Mouse (Mus musculus) forebrain, postnatal 0 days (tissue): ENCODE measurements around the gene Anpep. TPM values are rescaled to one million over a fixed set of nuclear protein-coding genes. Genes with fewer than 3 reads are reported as not detected.

Experiments
- ATAC-seq: fragments of 200-750 bp; cut with Nextera tagmentation; 2 replicates; pipeline ENCODE4 v1.8.0; 2017; ENCODE audit warnings: mild to moderate bottlenecking, moderate library complexity
- DNase-seq: peaks from one replicate; pipeline ENCODE4 v3.0.0-alpha.2; 2015
- H3K27ac ChIP-seq: fragments of 300-500 bp; sonication (generic); 2 replicates; pipeline ENCODE4 v1.5.1; 2014; ENCODE audit warnings: low read depth, mild to moderate bottlenecking, antibody characterized with exemption, low read length, moderate library complexity, mixed read lengths
- H3K27me3 ChIP-seq: fragments of 300-500 bp; sonication (generic); 2 replicates; pipeline ENCODE4 v1.6.1; 2014; ENCODE audit warnings: mild to moderate bottlenecking, low read length, mixed read lengths; ENCODE audit not compliant: insufficient read depth
- H3K36me3 ChIP-seq: fragments of 300-500 bp; sonication (generic); 2 replicates; pipeline ENCODE4 v1.6.1; 2014; ENCODE audit warnings: mild to moderate bottlenecking, moderate library complexity; ENCODE audit not compliant: insufficient read depth
- H3K4me1 ChIP-seq: fragments of 300-500 bp; sonication (generic); 2 replicates; pipeline ENCODE4 v1.6.1; 2014; ENCODE audit warnings: antibody characterized with exemption; ENCODE audit not compliant: insufficient read depth
- H3K4me2 ChIP-seq: fragments of 300-500 bp; sonication (generic); 2 replicates; pipeline ENCODE4 v1.6.1; 2014; ENCODE audit warnings: low read depth, mild to moderate bottlenecking, moderate library complexity
- H3K4me3 ChIP-seq: fragments of 300-500 bp; sonication (generic); 2 replicates; pipeline ENCODE4 v1.5.1; 2014; ENCODE audit warnings: low read depth, low read length, mixed read lengths
- H3K9ac ChIP-seq: fragments of 300-500 bp; sonication (generic); 2 replicates; pipeline ENCODE4 v1.6.1; 2014; ENCODE audit warnings: mild to moderate bottlenecking
- H3K9me3 ChIP-seq: fragments of 300-500 bp; sonication (generic); 2 replicates; pipeline ENCODE4 v1.6.1; 2016; ENCODE audit warnings: low read length
- CTCF ChIP-seq: sonication (generic); IDR thresholded peaks from 2 replicates; pipeline ENCODE4 v1.5.1; 2016; ENCODE audit warnings: antibody characterized with exemption, control low read depth, low read depth
- WGBS: fragments of 180-500 bp; shearing (Covaris S2); extraction: QIAGEN DNeasy Blood & Tissue Kit; methylation state at CpG from one replicate; pipeline ENCODE4 v1.1.7; 2014; 5-methylcytosine and 5-hydroxymethylcytosine counted together
- polyA plus RNA-seq: library from polyadenylated mRNA; unstranded; fragments of >200 nt; fragmentation: Nextera tagmentation; extraction: Ambion mirVana; gene quantifications from 2 replicates; pipeline ENCODE4 v1.2.1, GENCODE M21; 2015
- total RNA-seq: library from RNA; depleted of rRNA; stranded (reverse); fragments of >200 nt; gene quantifications from 2 replicates; pipeline ENCODE4 v1.2.3, GENCODE M21; 2014; rRNA removed

Anpep gene
- total and polyA plus RNA-seq, 2 experiments from 2014 or later, result 3.7 to 5.8 TPM

DNA sequence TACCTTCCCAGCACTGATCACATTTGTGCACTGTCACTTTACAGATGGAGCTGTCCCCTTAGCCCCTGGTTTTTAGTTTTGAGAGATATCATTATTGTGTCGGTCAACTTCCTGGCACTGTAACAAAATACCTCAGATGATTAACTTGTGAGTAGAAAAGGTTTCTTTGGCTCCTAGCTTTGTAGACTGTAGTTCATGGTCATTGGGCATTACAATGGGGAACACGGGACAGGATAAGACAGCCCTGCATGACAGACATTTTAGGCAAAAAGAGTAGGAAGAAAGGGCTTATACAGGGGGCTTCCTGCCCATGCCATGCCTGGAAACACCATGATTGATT is 78.4 kb downstream of the Anpep start:
- Histone ChIP-seq H3K27me3 (no peaks in the 10 kb centered on the region; the same call in 1 of the 2 replicates), H3K4me2 (no peak overlapping the region), H3K27ac (no peak overlapping the region), H3K4me1 (no peaks in the 10 kb centered on the region), H3K36me3 (no peaks in the 10 kb centered on the region), H3K9me3 (no peaks in the 10 kb centered on the region), H3K9ac (no peak overlapping the region), H3K4me3 (no peak overlapping the region)
- no peak for ATAC-seq
- no peak for TF ChIP-seq CTCF
- DNase-seq, result no peak
- 84% methylated on average over 2 of the region's 2 CpGs for WGBS

DNA sequence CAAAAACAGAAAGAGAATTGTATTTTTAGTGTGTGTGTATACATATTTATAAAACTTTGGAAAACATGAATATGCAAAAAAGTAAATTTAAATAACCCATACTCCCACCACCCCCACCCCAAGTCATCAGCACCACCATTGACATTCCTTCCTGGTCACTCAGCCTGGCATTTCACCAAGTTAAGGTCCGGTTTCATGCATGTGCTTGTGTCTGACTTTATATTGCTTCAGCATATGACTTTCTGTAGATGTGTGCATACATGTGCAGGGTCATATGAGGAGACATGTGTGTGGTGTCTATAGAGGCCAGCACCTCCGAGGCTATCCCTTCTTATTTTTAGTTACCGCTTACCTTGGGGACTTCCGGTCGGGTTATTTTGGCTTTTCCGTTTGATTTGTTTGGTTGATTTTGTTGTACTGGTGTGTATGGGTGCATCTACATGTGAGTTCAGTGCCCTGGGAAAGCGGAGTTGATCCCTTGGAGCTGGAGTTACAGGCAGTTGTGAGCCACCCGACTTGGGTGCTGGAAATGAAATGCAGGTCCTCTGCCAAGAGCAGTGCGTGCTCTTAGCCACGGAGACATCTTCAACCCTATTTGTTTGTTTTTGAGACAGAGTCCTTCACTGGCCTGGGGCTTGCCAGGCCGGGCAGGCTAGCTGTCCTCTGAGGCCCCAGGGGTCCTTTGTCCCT is 78.9 kb downstream of the Anpep start:
- Histone ChIP-seq H3K4me3 (no peak overlapping the region), H3K27me3 (no peaks in the 10 kb centered on the region), H3K36me3 (no peaks in the 10 kb centered on the region), H3K9me3 (no peaks in the 10 kb centered on the region), H3K9ac (no peak overlapping the region), H3K4me2 (no peak overlapping the region), H3K4me1 (no peaks in the 10 kb centered on the region), H3K27ac (no peak overlapping the region)
- TF ChIP-seq CTCF, result no peak
- ATAC-seq (no peak), DNase-seq (no peak)
- 78% methylated on average over 11 of the region's 11 CpGs for WGBS

DNA sequence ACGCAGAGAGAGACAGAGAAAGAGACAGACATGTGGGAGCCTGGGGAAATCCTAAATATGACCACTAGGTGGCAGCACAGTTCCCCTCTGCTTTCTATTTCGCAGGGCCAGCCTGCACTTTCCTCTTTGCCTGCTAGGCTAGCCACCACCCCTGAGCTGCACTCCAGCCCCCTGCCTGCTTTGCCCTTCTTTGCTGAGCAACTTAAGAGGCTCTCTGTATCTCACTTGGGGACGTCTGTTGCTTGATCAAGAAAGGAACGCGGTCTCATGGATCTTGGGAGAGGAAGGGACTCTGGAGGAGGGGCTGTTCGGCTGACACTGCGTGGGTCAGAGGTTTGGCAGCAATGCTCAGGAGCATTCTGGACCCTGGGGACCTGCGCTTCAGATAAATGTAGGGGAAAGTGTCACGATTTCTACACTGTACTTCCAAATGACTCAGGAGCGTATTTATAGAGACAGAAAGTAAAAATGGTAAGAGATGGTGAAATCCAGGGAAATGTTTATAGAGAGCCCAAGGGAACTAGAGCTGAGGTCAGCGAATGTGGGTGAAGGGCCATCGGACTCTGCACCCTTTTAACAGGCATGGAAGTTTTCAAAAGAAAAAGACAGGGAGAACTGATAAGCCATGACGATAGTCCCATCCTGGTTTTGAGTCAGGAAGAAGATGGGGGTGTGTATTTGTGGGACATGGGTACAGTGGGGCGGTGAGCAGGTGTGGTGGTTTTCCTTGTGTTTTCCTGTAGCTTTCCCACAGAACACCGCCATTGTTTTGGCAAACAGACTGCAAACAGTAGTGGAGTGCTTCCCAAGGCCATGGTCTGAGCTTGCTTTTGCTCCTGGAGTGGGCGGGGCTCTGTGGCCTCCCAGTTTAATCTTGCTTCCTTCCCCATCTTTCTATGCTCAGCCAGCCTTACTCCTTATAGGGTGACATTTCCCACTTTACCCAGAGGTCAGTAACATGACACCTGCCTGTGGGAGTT is 79.9 kb downstream of the Anpep start:
- no peaks in the 10 kb centered on the region for H3K27me3 ChIP-seq
- no peak overlapping the region for H3K27ac ChIP-seq
- no peaks in the 10 kb centered on the region for H3K9me3 ChIP-seq
- no peaks in the 10 kb centered on the region for H3K4me1 ChIP-seq
- DNase-seq (peak; percentile 84), ATAC-seq (peak; percentile 83)
- H3K4me2 ChIP-seq, result peak overlapping the region; percentile 38
- TF ChIP-seq CTCF, result peak; percentile 91
- H3K9ac ChIP-seq, result 0 out of 2 replicates have a peak overlapping the region, but pooled peaks have one; percentile 31
- H3K36me3 ChIP-seq, result no peaks in the 10 kb centered on the region
- H3K4me3 ChIP-seq, result no peak overlapping the region
- WGBS, result 36% methylated on average over 16 of the region's 16 CpGs

Other genes with a start within 250 kb of the Anpep start
- gene Rhcg, start 243.4 kb downstream of the Anpep start, total RNA-seq, result 2.0 TPM in 2 replicates
- gene Rhcg, start 243.4 kb downstream of the Anpep start, polyA plus RNA-seq, result 2.9 and 4.3 TPM in 2 replicates
- 1.1 and 1.8 TPM in 2 replicates for gene Ticrr, start 200.9 kb downstream of the Anpep start, total RNA-seq
- 0.50 and 1.2 TPM in 2 replicates for gene Ticrr, start 200.9 kb downstream of the Anpep start, polyA plus RNA-seq
- 5.7 and 6.4 TPM in 2 replicates for gene Kif7, start 145.3 kb downstream of the Anpep start, total RNA-seq
- gene Kif7, start 145.3 kb downstream of the Anpep start, polyA plus RNA-seq, result 1.4 and 2.0 TPM in 2 replicates
- 0.31 TPM in 1 of 2 replicates, not detected in the other for gene Plin1, start 128.2 kb downstream of the Anpep start, total RNA-seq
- 0.21 TPM in 1 of 2 replicates, not detected in the other for gene Plin1, start 128.2 kb downstream of the Anpep start, polyA plus RNA-seq
- gene Pex11a, start 117.9 kb downstream of the Anpep start, total RNA-seq, result 1.3 and 2.1 TPM in 2 replicates
- gene Pex11a, start 117.9 kb downstream of the Anpep start, polyA plus RNA-seq, result 16.9 and 17.3 TPM in 2 replicates
- 0.46 and 0.86 TPM in 2 replicates for gene Wdr93, start 117.9 kb downstream of the Anpep start, total RNA-seq
- 0.29 and 0.81 TPM in 2 replicates for gene Wdr93, start 117.9 kb downstream of the Anpep start, polyA plus RNA-seq
- 0.23 and 1.6 TPM in 2 replicates for gene Mesp1, start 67.3 kb downstream of the Anpep start, total RNA-seq
- gene Mesp1, start 67.3 kb downstream of the Anpep start, polyA plus RNA-seq, result 0.77 and 1.1 TPM in 2 replicates
- gene Mesp2, start 50.3 kb downstream of the Anpep start, total RNA-seq, result 0.77 and 1.00 TPM in 2 replicates
- 2.1 TPM in 2 replicates for gene Mesp2, start 50.3 kb downstream of the Anpep start, polyA plus RNA-seq
- 32.1 and 38.0 TPM in 2 replicates for gene Ap3s2, start 59.6 kb upstream of the Anpep start, total RNA-seq
- 36.7 and 39.0 TPM in 2 replicates for gene Ap3s2, start 59.6 kb upstream of the Anpep start, polyA plus RNA-seq
- 19.5 and 22.8 TPM in 2 replicates for gene Arpin, start 74.3 kb upstream of the Anpep start, total RNA-seq
- gene Arpin, start 74.3 kb upstream of the Anpep start, polyA plus RNA-seq, result 10.5 and 12.5 TPM in 2 replicates
- 22.5 and 30.6 TPM in 2 replicates for gene Zfp710, start 163.8 kb upstream of the Anpep start, total RNA-seq
- gene Zfp710, start 163.8 kb upstream of the Anpep start, polyA plus RNA-seq, result 9.6 and 12.3 TPM in 2 replicates